Mouse (Mus musculus) cerebellum, adult (tissue): Measurements from ENCODE around the gene Cmas.
A peak's percentile ranks its signal among the peaks of the same experiment; 100 is the strongest.

Experiments
- ATAC-seq: cut with Nextera tagmentation; 2 replicates; pipeline ENCODE4 v1.9.2; 2017; ENCODE audit warnings: mild to moderate bottlenecking, moderate library complexity, mixed read lengths; ENCODE audit not compliant: insufficient number of reproducible peaks, low FRiP score, low TSS enrichment

Gene Cmas

DNA sequence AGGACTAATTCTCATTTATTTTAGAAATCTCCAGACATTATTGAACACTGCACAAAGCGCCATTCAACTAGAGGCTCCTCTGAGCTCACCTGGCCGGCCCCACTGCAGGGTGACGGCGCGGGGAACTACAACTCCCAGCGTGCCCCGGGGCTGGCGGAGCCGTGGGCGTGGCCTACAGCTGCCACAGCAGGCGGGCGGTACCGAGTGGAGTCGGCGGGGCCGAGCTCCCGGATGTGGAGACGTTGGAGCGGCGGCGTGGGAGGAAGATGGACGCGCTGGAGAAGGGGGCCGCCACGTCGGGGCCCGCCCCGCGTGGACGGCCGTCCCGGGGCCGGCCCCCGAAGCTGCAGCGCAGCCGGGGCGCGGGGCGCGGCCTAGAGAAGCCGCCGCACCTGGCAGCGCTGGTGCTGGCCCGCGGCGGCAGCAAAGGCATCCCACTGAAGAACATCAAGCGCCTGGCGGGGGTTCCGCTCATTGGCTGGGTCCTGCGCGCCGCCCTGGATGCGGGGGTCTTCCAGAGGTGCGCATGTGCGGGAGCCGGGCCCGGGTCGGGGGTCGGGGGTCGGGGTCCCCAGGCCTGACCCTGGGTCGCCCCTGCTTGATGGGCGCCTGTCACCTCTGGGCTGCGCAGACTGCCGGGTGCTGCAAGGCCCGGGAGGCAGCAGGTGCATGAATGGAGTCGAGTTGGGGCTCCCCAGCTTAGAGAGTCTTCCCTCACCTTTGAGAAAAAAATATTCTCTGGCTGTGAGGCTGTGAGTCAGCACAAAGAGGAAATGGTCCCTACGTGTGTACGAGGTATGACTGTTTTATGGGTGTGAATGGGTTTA, at the start of gene Cmas:
Cmas (plus strand) TSS at position 180 of the 827 bp plus-strand sequence.
- ATAC-seq: peak; percentile 93

DNA sequence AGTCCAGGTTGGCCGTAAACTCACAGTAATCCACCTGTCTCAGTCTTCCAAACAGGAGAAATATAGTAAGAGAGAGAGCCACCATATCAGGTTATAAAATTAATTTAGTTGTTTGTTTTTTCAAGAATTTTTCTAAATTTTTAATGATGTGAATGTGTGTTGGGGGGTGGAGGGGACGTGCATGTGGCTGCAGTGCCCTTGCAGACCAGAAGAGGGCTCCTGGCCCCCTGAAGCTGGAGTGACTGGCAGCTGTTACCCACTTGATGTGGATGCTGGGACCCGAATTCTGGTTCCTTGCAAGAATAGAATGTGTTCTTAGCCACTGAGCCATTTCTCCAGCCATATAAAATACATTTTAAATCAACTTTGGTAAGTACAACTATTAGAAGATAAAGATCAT, 49.8 kb upstream of the Cmas start:
- no peak for ATAC-seq

DNA sequence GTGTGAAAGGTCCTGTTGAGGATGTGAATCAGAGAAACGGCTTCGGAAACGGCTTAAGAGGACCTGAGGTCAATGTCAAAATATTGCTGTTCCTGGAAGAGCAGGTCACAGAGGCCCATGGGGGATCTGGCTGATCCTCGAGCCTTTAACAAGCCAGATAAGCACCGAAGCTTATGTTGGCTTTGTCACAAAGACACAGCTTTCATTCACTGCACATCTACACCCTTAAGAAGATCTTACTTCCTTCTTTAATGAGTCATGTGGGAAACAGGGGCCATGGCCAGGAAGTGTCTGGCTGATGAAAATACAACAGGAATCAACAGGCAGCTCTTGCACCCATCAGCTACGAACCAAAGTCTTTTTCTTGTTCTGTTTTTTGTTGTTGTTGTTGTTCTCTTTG, 48.1 kb upstream of the Cmas start:
- no peak for ATAC-seq

DNA sequence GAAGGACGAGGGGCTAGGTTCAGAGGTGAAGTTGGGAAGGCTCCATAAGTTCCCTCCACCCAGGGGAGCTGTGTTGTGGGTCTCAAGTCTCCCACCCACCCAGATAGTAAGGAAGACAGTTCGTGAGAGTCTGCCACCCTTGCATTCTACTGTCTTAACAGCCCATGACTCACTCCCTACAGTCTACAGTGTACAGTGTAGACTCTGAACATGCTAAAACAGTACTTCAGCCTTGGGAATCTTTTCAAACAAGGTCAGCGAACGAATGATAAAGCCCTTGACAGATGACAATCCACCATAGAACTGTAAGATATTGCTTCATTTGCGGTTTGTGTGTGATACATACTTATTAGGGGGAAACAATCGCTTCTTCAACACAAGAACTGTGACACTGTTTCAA, 45.8 kb upstream of the Cmas start:
- no peak for ATAC-seq

DNA sequence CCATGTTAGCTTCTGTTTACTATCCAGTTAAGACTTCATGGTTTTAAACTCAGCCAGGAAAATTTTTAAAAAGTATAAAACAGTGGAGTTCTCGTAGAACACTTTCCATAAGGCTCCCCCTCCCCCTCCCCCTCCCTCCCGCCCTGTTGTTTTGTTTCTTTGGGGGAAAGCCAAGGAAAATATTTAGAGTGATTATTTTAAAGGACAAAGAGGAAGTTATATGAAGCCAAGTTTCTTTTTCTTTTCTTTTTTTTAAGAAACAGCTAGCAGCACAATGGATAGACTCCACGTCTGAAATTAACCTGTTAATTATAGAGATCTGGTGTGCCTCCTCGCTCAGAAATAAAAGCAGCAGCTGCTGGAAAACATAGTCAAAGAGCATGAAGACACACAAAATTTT, 45.4 kb upstream of the Cmas start:
- ATAC-seq: no peak

DNA sequence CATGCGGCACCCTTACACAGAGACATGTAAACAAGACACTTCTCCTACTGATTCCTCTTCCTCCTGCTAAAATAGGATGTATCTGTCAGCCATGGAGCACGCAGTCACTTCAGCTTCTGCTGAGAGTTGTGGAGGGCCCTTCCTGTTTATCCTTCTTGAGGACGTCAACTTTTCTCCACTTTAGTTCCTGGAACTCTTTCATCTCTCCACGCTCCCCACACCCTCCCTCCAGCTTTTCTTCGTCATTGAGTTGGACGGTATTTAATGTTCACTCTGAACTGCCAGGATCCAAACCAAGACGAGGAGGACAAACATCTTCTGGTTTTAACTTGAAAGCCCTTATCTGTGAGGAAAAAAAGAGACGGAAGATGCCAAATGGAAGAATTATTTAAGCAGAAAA, 41.5 kb upstream of the Cmas start:
- no peak for ATAC-seq

DNA sequence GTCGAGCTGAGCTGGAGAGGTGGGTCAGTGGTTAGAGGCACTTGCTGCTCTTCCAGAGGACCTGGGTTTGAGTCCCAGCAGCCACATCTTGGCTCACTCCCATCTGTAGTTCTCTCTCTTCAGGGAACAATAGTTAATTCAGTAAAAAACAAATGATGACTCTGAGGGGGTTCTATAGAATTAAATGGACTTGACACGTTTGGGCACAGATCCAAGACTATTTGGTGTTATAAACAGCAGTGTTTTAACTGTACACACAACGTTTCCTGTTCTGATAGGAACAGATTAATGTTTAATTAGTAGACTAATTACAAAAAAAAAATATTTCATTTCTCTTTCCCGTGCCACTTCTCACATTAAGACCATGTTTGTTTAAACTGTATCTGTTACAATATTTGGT, 39.3 kb upstream of the Cmas start:
- ATAC-seq: no peak

DNA sequence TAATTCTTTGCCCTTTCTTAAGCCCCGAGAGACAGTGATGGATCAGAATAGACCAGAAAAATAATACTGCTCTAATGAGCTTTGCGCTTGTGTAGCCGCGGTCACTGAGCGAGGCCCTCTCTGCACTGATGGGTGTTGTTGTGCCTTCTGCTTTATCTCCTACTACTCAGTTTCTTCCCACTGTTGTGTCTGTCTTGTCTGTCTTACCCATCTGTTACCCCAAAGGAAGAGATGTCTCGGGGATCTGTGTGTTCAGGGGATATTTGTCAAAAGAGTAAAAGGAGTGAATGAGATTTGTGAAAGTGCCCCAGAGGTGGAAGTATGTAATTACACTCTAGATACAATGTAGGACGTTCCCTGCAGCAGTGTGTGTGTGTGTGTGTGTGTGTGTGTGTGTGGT, 38.3 kb upstream of the Cmas start:
- no peak for ATAC-seq

DNA sequence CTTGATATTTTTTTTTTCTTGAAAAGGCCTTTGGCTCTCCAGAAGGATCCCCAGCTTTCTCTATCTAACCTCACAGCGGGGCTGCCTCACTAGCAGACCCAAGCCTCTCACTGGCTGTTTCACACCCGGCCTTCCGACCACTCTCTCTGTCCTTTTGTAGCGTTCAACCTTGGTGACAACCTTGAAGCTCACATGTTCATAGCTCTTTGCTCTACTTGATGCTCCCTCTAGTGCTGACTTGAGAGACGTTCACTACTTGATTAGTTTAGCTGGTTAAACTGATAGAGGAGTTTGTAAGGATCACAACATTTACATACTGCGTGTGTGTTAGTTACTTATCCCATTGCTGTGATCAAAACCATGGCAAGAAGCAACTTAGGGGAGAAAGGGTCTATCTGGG, 35.8 kb upstream of the Cmas start:
- no peak for ATAC-seq

DNA sequence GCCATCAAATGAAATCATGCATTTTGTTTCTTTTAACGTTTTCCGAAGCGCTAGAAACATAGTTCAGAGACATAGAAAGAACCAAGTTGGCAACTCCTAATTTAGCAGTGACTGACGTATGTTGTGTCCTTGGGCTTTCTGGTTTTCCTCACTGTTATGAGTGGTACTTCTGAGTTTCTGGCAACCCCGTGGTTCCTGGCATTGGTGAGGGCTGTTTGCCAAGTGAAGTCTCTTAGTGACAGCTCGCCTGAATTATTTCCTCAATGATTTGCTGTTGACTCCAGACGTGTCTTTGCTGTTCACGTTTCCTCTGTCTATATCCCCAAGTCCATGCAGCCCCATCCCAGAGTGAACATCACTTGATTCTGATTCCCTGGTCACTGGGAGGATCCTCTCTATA, 34.8 kb upstream of the Cmas start:
- no peak for ATAC-seq

DNA sequence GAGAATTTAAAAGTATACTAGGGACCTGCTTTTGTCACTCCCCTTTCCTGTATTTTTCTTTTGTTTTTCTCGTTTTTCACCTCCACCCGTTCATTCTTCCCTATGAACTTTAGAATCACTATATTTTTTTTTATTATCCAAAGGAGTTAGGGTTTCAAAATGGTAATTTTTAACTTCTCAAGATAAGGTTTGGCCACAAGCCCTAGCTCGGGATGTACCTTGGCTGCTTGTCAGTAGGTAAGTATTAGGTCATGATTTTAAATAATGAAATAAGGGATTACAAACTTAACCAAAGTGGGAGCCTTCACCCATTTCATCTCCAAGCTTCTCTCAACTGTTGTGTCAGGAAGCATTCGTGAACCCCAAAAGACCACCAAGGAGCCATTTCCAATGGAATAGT, 30.5 kb upstream of the Cmas start:
- no peak for ATAC-seq

DNA sequence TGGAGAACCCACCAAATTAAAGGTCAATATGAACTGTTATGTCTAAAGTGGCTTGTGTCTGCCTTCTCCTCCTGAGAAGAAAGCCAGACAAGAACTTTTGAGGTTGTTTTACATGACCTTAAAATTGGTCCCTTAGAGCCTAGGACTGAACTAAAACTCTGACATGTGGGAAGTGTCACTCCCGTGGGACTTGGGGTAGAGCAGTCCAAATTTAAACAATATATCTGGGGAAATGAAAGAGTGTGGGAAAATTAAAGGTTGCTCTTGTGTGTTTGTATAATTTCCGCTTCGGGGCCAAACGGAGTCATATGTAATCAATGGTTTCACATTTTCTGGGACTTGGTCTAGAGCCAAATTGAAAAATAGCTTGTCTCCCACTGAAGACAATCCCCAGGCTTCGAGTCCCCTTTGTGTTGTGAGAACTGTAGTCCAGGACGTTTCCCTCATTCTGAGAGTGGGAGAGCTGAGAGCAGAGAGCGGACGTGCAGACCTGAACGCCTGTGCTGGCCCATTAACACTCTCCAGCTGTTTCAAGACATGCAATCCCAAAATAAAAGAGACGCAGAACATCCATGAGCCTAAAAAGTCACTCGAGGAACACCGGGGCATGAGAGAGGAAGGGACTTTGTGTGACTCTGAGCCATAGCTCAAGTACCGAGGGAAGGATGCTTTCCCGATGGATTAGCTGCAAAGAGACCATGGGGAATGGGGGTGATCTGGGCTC, 23.8 kb upstream of the Cmas start:
- ATAC-seq: no peak

DNA sequence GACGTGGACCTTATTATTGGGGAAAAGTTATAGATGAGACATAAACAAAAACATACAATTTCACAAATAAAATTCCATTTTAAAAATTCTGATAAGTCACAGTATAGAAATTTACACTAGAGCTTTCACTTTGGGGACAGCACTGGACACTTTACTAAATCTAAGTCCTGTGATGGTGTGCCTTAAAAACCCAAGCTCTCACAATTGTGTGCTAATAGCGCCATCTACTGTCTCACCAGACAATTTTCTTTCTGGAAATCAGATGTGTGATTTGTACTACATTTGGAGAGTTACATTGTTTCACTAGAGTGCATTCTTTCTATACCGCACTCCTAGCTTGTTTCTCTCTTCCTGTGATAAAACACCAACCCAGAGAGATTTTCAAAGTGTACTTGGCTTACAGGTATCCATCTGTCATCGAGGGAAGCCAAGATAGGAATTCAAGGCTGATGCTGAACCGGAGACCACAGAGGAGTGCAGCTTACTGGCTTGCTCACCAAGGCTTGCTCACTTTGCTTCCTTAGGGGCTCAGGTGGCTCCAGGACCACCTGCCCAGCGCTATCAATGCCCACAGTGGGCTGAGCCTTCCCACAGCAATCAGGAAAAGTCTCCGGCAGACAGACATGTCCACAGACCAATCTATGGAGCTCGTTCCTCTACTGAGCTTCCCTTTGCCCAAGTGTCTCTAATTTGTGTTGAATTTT, 21.0 kb upstream of the Cmas start:
- ATAC-seq: peak; percentile 66

DNA sequence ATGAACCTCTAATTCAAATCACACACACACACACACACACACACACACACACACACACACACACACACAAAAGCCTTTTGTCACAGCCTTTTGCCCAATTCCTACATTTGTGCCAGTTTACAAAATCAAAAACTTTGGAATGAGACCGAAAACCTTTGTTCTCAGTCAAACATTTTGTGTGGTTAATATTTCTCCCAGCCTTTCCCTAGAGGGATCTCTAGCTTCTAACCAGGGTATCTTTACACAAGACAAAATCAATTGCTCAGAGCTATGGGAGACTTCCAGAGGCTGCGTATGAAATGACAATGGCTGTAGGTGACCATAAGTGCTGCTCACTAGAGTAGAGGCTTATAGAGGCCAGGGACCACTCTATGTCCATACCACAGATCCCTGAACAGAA, 18.3 kb upstream of the Cmas start:
- ATAC-seq: no peak

DNA sequence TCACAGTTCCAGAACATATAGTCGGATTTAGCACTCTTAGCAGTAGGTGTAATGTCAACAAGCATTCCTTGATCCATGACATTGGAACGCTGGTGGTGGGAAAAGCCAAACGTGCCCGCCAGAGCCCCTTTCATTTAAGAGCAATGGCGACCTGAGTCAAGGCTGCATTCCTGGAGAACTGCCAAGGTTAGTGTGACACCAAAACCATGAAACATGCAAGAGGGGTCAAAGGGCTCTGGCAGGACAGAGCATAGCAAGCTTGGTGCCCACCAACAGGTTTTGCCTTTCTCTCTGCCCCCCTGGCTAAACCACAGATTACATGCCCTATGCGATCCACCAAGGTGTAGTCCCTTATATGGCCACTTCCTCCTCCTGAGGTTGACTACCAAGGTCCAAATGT, 17.8 kb upstream of the Cmas start:
- ATAC-seq: no peak

DNA sequence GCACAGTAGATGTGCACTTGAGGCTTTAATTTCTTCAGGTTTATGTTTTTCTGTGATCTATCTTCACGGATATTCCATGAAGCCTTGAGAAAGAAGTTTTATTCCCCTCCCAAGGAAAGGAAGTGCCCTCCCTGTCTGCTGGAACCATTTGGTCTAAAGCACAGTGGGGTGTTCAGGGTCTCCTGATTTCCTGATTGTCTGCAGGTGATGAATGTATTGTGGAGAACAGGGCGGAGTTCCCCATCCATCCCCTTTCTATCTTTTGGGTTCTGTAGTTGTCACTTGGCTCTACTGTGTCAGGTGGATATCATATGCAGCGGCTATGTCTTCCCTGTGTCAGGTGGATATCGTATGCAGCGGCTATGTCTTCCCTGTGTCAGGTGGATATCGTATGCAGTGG, 14.7 kb upstream of the Cmas start:
- no peak for ATAC-seq

DNA sequence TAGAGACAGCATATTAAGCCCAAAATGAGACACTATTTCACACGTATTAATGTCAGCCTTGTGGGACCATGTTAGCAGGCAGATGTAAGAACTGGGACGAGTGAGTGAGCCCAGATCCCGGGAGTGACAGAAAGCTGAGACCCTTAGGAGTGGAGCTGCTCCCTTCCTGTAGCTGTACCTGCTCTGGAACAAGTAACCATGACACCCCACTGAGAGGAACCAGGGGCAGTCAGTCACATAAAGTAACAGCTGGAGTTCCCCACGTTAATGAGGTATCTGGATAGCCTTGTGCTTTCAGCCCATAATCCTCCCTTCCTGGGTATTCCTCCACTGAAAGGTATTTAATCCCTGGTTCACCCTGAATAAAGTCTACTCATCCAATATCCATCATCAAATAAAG, 13.3 kb upstream of the Cmas start:
- no peak for ATAC-seq

DNA sequence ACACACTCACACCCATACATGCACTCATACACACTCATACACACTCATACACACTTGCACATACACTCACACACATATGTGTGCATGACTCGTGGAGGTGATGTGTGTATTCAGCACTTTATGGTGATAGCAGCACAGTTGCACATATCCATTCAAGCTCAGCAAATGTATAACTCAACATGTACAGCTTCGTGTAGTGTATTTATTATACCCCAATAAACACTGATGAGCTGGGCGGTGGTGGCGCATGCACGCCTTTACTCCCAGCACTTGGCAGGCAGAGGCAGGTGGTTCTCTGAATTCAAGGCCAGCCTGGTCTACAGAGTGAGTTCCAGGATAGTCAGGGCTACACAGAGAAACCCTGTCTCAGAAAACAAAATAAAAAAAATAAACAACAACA, 11.0 kb upstream of the Cmas start:
- ATAC-seq: no peak

DNA sequence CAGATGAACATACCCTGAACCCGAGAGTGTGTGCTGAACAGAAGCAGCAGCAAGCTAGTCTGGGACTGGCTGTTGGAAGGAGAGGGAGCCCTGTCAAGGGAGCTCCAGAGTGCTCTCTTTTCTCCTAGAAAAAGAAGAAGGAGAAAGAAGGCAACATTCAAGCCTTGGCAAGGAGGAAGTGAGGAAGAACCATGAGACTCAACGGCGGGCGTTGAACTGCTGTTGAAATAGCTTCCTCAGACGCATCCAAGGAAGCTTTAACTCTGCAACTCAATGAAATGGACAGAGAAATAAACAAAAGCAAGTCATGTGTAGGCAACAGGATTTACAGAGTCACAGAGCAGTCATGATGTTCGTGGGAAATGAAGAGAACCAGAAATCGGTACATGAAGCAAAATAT, 9.7 kb upstream of the Cmas start:
- ATAC-seq: no peak

DNA sequence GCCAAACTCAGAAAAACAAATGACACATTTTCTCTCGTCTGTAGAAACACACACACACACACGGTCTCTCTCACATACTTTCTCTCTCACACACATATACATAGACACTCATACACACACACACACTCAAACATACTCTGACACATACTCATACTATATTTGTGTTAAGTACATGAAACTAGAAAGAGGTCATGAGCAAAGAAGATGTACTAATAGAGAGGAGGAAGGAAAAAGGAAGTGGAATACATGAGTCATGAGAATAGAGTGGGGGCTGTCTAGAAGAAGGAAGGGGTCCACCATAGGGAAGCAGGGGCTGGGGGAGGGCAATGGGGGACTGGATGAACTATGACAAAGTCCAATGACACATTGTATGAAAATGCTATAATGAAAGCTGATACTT, 9.3 kb upstream of the Cmas start:
- no peak for ATAC-seq

DNA sequence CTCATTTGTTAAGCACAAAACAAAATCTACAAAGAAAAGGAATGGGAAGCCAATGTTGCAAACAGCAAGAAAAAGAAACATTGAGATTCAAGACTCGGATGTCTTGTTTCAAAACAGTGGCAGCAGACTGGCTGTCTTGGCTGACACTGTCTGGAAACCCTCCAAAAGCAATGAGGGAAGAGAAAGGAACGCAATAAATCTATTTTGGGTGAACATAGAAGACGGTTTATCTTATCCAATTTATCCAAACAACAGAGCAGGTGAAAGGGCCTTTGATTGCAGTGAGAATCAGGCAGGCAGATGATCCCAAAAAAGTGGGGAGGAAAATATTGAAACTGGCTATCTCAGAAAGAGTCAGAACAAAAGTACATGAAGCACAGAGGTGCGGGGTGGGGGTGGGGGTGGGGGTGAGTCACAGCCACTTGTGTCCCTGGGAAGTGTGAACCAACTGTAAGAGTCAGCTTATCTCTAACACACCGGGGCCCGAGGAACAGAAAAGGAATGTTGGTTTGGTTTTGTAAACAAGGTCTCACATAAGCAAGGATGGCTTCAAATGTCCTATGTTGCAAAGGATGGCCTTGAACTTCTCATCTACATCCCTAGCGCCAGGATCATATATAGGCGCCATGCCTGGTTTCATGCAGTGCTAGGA, 8.3 kb upstream of the Cmas start:
- ATAC-seq: no peak
